Mouse (Mus musculus): ENCODE results near the gene Gm49354. TPM values are rescaled to one million over a fixed set of nuclear protein-coding genes. Genes with fewer than 3 reads are reported as not detected.
"Not testable (repeated sequence)": the region's sequence is repeated elsewhere in the genome, so short reads cannot be mapped to it uniquely, and the experiment has no call there.

Gene Gm49354
- polyA plus RNA-seq, 1 experiment from 2014 or later = not detected

- peak; percentile 96 for ATAC-seq
- peaks cover 99% of the 10 kb centered on the region for H3K36me3 ChIP-seq (replicated peaks; ENCODE audit: insufficient read depth, low read length)
- peak overlapping the region; percentile 33 for H3K9ac ChIP-seq (replicated peaks)
- H3K4me2 ChIP-seq (ENCODE audit: low read depth, low read length) = peak overlapping the region; percentile 53
- H3K27me3 ChIP-seq (ENCODE audit: insufficient read depth, low read length) = no peaks in the 10 kb centered on the region
- H3K4me1 ChIP-seq (ENCODE audit: insufficient read depth) = peaks cover 19% of the 10 kb centered on the region
- H3K4me3 ChIP-seq (ENCODE audit: low read depth, low read length) = no peak overlapping the region
- peak overlapping the region; percentile 93 for H3K27ac ChIP-seq (ENCODE audit: low read depth)
- DNase-seq = peak; percentile 60
- WGBS (ENCODE audit: insufficient replicate concordance) = 59% methylated on average over 6 of the region's 6 CpGs
- no peaks in the 10 kb centered on the region for H3K9me3 ChIP-seq (ENCODE audit: low read length)
- TF ChIP-seq EP300 (IDR thresholded peaks at IDR 0.05; ENCODE audit: low read depth) (peak; percentile 96), CTCF (IDR thresholded peaks at IDR 0.05; ENCODE audit: low read depth) (peak; percentile 18; the same call in 1 of the 2 replicates)
These were observed 13.9 kb upstream of the Gm49354 start for GRCm38 (mm10) chr13:59795807-59796465.

DNA sequence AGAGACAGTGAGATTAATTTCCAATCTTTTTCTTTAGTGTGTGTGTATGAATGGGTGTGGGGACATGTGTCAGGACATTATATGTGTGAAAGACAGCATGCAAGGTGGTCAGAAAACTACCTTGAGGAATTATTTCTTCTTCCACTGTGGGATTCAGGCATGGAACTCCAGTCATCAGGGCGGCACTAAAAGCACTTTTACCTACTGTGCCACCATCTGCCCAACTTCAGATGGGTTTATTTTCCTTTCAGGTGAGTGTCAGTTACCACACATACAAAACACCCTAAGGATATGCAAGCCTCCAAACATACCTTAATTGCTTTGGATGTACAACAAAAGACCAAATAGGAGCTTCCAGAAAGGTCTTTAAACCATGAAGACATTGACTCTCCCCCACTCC lies 12.7 kb upstream of the Gm49354 start:
- Histone ChIP-seq H3K9ac (replicated peaks) (no peak overlapping the region; the same call in 1 of the 2 replicates), H3K27ac (ENCODE audit: low read depth) (peak overlapping the region; percentile 93), H3K4me3 (ENCODE audit: low read depth, low read length) (no peak overlapping the region), H3K9me3 (ENCODE audit: low read length) (no peaks in the 10 kb centered on the region), H3K4me1 (ENCODE audit: insufficient read depth) (peaks cover 19% of the 10 kb centered on the region), H3K36me3 (replicated peaks; ENCODE audit: insufficient read depth, low read length) (peaks cover 99% of the 10 kb centered on the region), H3K27me3 (ENCODE audit: insufficient read depth, low read length) (no peaks in the 10 kb centered on the region), H3K4me2 (ENCODE audit: low read depth, low read length) (no peak overlapping the region)
- TF ChIP-seq EP300 (IDR thresholded peaks at IDR 0.05; ENCODE audit: low read depth) = no peak
- no peak for TF ChIP-seq CTCF (IDR thresholded peaks at IDR 0.05; ENCODE audit: low read depth)
- WGBS (ENCODE audit: insufficient replicate concordance) = 84% methylated on average over 1 of the region's 1 CpGs
- ATAC-seq (no peak), DNase-seq (no peak)

- H3K4me2 ChIP-seq (ENCODE audit: low read depth, low read length); H3K9ac ChIP-seq (replicated peaks); H3K9me3 ChIP-seq (ENCODE audit: low read length); H3K27me3 ChIP-seq (ENCODE audit: insufficient read depth, low read length); H3K4me3 ChIP-seq (ENCODE audit: low read depth, low read length); ATAC-seq; H3K4me1 ChIP-seq (ENCODE audit: insufficient read depth); H3K27ac ChIP-seq (ENCODE audit: low read depth); DNase-seq: not testable (repeated sequence)
- peak; percentile 53 for TF ChIP-seq CTCF (IDR thresholded peaks at IDR 0.05; ENCODE audit: low read depth)
- WGBS (ENCODE audit: insufficient replicate concordance) = 90% methylated on average over 1 of the region's 1 CpGs
- peaks cover 95% of the 10 kb centered on the region for H3K36me3 ChIP-seq (replicated peaks; ENCODE audit: insufficient read depth, low read length)
These were observed 2.2 kb downstream of the Gm49354 start for GRCm38 (mm10) chr13:59779744-59780264.

- Histone ChIP-seq H3K27ac (ENCODE audit: low read depth) (no peak overlapping the region), H3K9me3 (ENCODE audit: low read length) (no peaks in the 10 kb centered on the region), H3K36me3 (replicated peaks; ENCODE audit: insufficient read depth, low read length) (peaks cover 92% of the 10 kb centered on the region), H3K27me3 (ENCODE audit: insufficient read depth, low read length) (no peaks in the 10 kb centered on the region), H3K4me3 (ENCODE audit: low read depth, low read length) (no peak overlapping the region), H3K9ac (replicated peaks) (no peak overlapping the region), H3K4me1 (ENCODE audit: insufficient read depth) (peaks cover 10% of the 10 kb centered on the region; the same call in 1 of the 2 replicates), H3K4me2 (ENCODE audit: low read depth, low read length) (no peak overlapping the region)
- peak; percentile 60 for TF ChIP-seq CTCF (IDR thresholded peaks at IDR 0.05; ENCODE audit: low read depth)
- TF ChIP-seq EP300 (IDR thresholded peaks at IDR 0.05; ENCODE audit: low read depth) = no peak
- ATAC-seq (peak; percentile 30; the same call in 1 of the 2 replicates), DNase-seq (no peak)
- 82% methylated on average over 4 of the region's 4 CpGs for WGBS (ENCODE audit: insufficient replicate concordance)
These were observed 2.8 kb downstream of the Gm49354 start for GRCm38 (mm10) chr13:59779213-59779612.

- peak overlapping the region; percentile 65 for H3K27ac ChIP-seq (ENCODE audit: low read depth)
- peaks cover 24% of the 10 kb centered on the region for H3K4me1 ChIP-seq (ENCODE audit: insufficient read depth)
- peak; percentile 22; the same call in 1 of the 2 replicates for ATAC-seq
- H3K9me3 ChIP-seq (ENCODE audit: low read length) = no peaks in the 10 kb centered on the region
- H3K4me3 ChIP-seq (ENCODE audit: low read depth, low read length) = no peak overlapping the region
- peak; percentile 59 for DNase-seq
- TF ChIP-seq CTCF (IDR thresholded peaks at IDR 0.05; ENCODE audit: low read depth) = no peak
- TF ChIP-seq EP300 (IDR thresholded peaks at IDR 0.05; ENCODE audit: low read depth) = no peak
- no peaks in the 10 kb centered on the region for H3K27me3 ChIP-seq (ENCODE audit: insufficient read depth, low read length)
- H3K36me3 ChIP-seq (replicated peaks; ENCODE audit: insufficient read depth, low read length) = peaks cover 75% of the 10 kb centered on the region
- H3K9ac ChIP-seq (replicated peaks) = no peak overlapping the region
- 54% methylated on average over 3 of the region's 3 CpGs for WGBS (ENCODE audit: insufficient replicate concordance)
- no peak overlapping the region for H3K4me2 ChIP-seq (ENCODE audit: low read depth, low read length)
These were observed 6.9 kb downstream of the Gm49354 start for GRCm38 (mm10) chr13:59775168-59775567.

- ATAC-seq = peak; percentile 15
- Histone ChIP-seq H3K9ac (replicated peaks) (peak overlapping the region; percentile 87), H3K4me3 (ENCODE audit: low read depth, low read length) (no peak overlapping the region), H3K36me3 (replicated peaks; ENCODE audit: insufficient read depth, low read length) (peaks cover 46% of the 10 kb centered on the region), H3K27ac (ENCODE audit: low read depth) (peak overlapping the region; percentile 99), H3K4me2 (ENCODE audit: low read depth, low read length) (peak overlapping the region; percentile 77), H3K9me3 (ENCODE audit: low read length) (no peaks in the 10 kb centered on the region), H3K27me3 (ENCODE audit: insufficient read depth, low read length) (no peaks in the 10 kb centered on the region), H3K4me1 (ENCODE audit: insufficient read depth) (peaks cover 44% of the 10 kb centered on the region)
- TF ChIP-seq CTCF (IDR thresholded peaks at IDR 0.05; ENCODE audit: low read depth) (no peak), EP300 (IDR thresholded peaks at IDR 0.05; ENCODE audit: low read depth) (peak; percentile 28; the same call in 1 of the 2 replicates)
- whole genome bisulfite sequencing (ENCODE audit: insufficient replicate concordance) = 12% methylated on average over 9 of the region's 9 CpGs
- peak; percentile 81 for DNase-seq
These were observed 10.8 kb downstream of the Gm49354 start for GRCm38 (mm10) chr13:59771257-59771656.

Measured in liver, postnatal 0 days (tissue).